Mouse (Mus musculus) neutrophil, adult 65 days (primary cell): Measurements from ENCODE around the gene Slc46a1. TPM values are rescaled to one million over a fixed set of nuclear protein-coding genes. Genes with fewer than 3 reads are reported as not detected.

Source experiments
- total RNA-seq: library from RNA; stranded (reverse); gene quantifications from 2 replicates; pipeline ENCODE4 v1.2.4, GENCODE M21; 2023

The Slc46a1 gene
- total RNA-seq, result 0.47 and 0.86 TPM in 2 replicates

GRCm38 (mm10) chr11:78465568-78466180 lies at the start of gene Slc46a1:
Gene Slc46a1 (plus strand): TSS chr11:78465697.

GRCm38 (mm10) chr11:78422055-78422819 lies 43.3 kb upstream of the Slc46a1 start, which contains the start of gene Slc13a2:
Gene Slc13a2 (minus strand): TSS chr11:78422217.

GRCm38 (mm10) chr11:78497544-78498522 lies 32.3 kb downstream of the Slc46a1 start, which contains the start of gene Sarm1:
Gene Sarm1 (minus strand): TSS chr11:78497754.

GRCm38 (mm10) chr11:78499004-78499403 lies 33.5 kb downstream of the Slc46a1 start, which contains the start of gene Vtn:
Gene Vtn (plus strand): TSS chr11:78499091.

GRCm38 (mm10) chr11:78502909-78503650 lies 37.6 kb downstream of the Slc46a1 start, which contains the start of gene Sebox:
Gene Sebox (plus strand): TSS chr11:78503447.

GRCm38 (mm10) chr11:78512025-78512957 lies 46.8 kb downstream of the Slc46a1 start, which contains the start of the genes Tmem199 and Poldip2:
Gene Tmem199 (minus strand): TSS chr11:78512172.
Gene Poldip2 (plus strand): TSS chr11:78512193.

Other genes starting within 250 kb of the Slc46a1 start
- gene Sdf2, start 220.0 kb upstream of the Slc46a1 start, total RNA-seq, result 41.3 and 43.1 TPM in 2 replicates
- gene Supt6, start 219.7 kb upstream of the Slc46a1 start, total RNA-seq, result 55.6 and 76.7 TPM in 2 replicates
- gene 2610507B11Rik, start 203.9 kb upstream of the Slc46a1 start, total RNA-seq, result 45.5 and 59.1 TPM in 2 replicates
- not detected in 2 replicates for gene BC030499, start 174.9 kb upstream of the Slc46a1 start, total RNA-seq
- 61.2 and 103 TPM in 2 replicates for gene Spag5, start 164.2 kb upstream of the Slc46a1 start, total RNA-seq
- gene Aldoc, start 142.7 kb upstream of the Slc46a1 start, total RNA-seq, result 2.1 and 2.5 TPM in 2 replicates
- 34.3 and 40.8 TPM in 2 replicates for gene Pigs, start 137.3 kb upstream of the Slc46a1 start, total RNA-seq
- gene Unc119, start 122.2 kb upstream of the Slc46a1 start, total RNA-seq, result 115 and 123 TPM in 2 replicates
- not detected in 2 replicates for gene Foxn1, start 79.1 kb upstream of the Slc46a1 start, total RNA-seq
- not detected in 2 replicates for gene Slc13a2, start 43.5 kb upstream of the Slc46a1 start, total RNA-seq
- gene Sarm1, start 32.1 kb downstream of the Slc46a1 start, total RNA-seq, result 0.09 and 0.60 TPM in 2 replicates
- not detected in 2 replicates for gene Vtn, start 33.4 kb downstream of the Slc46a1 start, total RNA-seq
- gene Sebox, start 37.8 kb downstream of the Slc46a1 start, total RNA-seq, result not detected in 2 replicates
- 12.7 and 18.9 TPM in 2 replicates for gene Tmem199, start 46.5 kb downstream of the Slc46a1 start, total RNA-seq
- gene Poldip2, start 46.5 kb downstream of the Slc46a1 start, total RNA-seq, result 14.5 and 18.5 TPM in 2 replicates
- 6.4 and 8.4 TPM in 2 replicates for gene Tnfaip1, start 70.6 kb downstream of the Slc46a1 start, total RNA-seq
- 24.9 and 28.1 TPM in 2 replicates for gene Ift20, start 70.7 kb downstream of the Slc46a1 start, total RNA-seq
- 7.9 and 9.4 TPM in 2 replicates for gene Tmem97, start 85.1 kb downstream of the Slc46a1 start, total RNA-seq
- gene Nlk, start 231.7 kb downstream of the Slc46a1 start, total RNA-seq, result 13.5 and 17.3 TPM in 2 replicates